Mouse (Mus musculus) MEL (cell line): ENCODE data around the gene Mettl17. TPM values are rescaled to one million over a fixed set of nuclear protein-coding genes. Genes with fewer than 3 reads are reported as not detected.
A peak's percentile ranks its signal among the peaks of the same experiment; 100 is the strongest.

Source experiments
- DNase-seq: peaks from one replicate; pipeline ENCODE4 v3.0.0; 2011; ENCODE audit warnings: low read depth, low spot score
- H3K27ac ChIP-seq: 2 replicates; pipeline ENCODE4 v1.5.1; 2012; ENCODE audit warnings: low read depth, mild to moderate bottlenecking, control low read depth, low read length, moderate library complexity; ENCODE audit not compliant: control insufficient read depth
- H3K27me3 ChIP-seq, 2 experiments: fragments of 150-350 bp in 1 of 2; sonication (generic) in 1 of 2; 2 replicates each; pipeline ENCODE4 v1.6.1; 2012; ENCODE audit warnings: low read length in 2 of 2, mild to moderate bottlenecking in 2 of 2, improper control_type of control experiment in 1 of 2, moderate library complexity in 1 of 2; ENCODE audit not compliant: insufficient read depth in 2 of 2, control insufficient read depth in 1 of 2
- H3K36me3 ChIP-seq, 2 experiments: 2 replicates each; pipeline ENCODE4 v1.6.1; 2012 to 2014; ENCODE audit warnings: low read length in 2 of 2, improper control_type of control experiment in 1 of 2, inconsistent platforms in 1 of 2, mild to moderate bottlenecking in 1 of 2; ENCODE audit not compliant: insufficient read depth in 2 of 2, control insufficient read depth in 1 of 2
- H3K4me1 ChIP-seq, 2 experiments: fragments of 150-350 bp in 1 of 2; sonication (generic) in 1 of 2; 2 replicates each; pipeline ENCODE4 v1.6.1; 2012; ENCODE audit warnings: low read length in 2 of 2, improper control_type of control experiment in 1 of 2, mild to moderate bottlenecking in 1 of 2; ENCODE audit not compliant: insufficient read depth in 2 of 2, control insufficient read depth in 1 of 2
- H3K4me3 ChIP-seq, 2 experiments: fragments of 150-350 bp in 1 of 2; sonication (generic) in 1 of 2; 2 replicates each; pipeline ENCODE4 v1.5.1; 2012; ENCODE audit warnings: low read depth in 2 of 2, low read length in 2 of 2, mild to moderate bottlenecking in 2 of 2, moderate library complexity in 2 of 2, control low read depth in 1 of 2, improper control_type of control experiment in 1 of 2; ENCODE audit not compliant: control insufficient read depth in 1 of 2, insufficient read depth in 1 of 2
- H3K79me2 ChIP-seq: 2 replicates; pipeline ENCODE4 v1.6.1; 2012; ENCODE audit warnings: mild to moderate bottlenecking, low read length, moderate library complexity; ENCODE audit not compliant: control insufficient read depth, poor library complexity, insufficient read depth
- H3K9ac ChIP-seq: 2 replicates; pipeline ENCODE4 v1.6.1; 2012; ENCODE audit warnings: low read depth, mild to moderate bottlenecking, control low read depth, low read length, moderate library complexity; ENCODE audit not compliant: control insufficient read depth, poor library complexity, severe bottlenecking
- H3K9me3 ChIP-seq: fragments of 150-350 bp; sonication (generic); replicated peaks from 2 replicates; pipeline ENCODE4 v1.6.1; 2012; ENCODE audit warnings: mild to moderate bottlenecking, low read length, improper control_type of control experiment, moderate library complexity; ENCODE audit not compliant: insufficient read depth
- CHD2 ChIP-seq: IDR thresholded peaks from 2 replicates; pipeline ENCODE4 v1.6.1; 2011; ENCODE audit warnings: low read length, improper control_type of control experiment
- CTCF ChIP-seq, 3 experiments: IDR thresholded peaks in 2 of 3; conservative IDR thresholded peaks in 1 of 3; 2 replicates each; pipeline ENCODE4 v1.5.1; 2011 to 2012; ENCODE audit warnings: low read length in 3 of 3, low read depth in 2 of 3, mild to moderate bottlenecking in 2 of 3, improper control_type of control experiment in 1 of 3, inconsistent platforms in 1 of 3, mixed read lengths in 1 of 3, moderate library complexity in 1 of 3; ENCODE audit not compliant: control insufficient read depth in 1 of 3, insufficient read depth in 1 of 3, poor library complexity in 1 of 3, severe bottlenecking in 1 of 3
- E2F4 ChIP-seq: IDR thresholded peaks from 2 replicates; pipeline ENCODE4 v1.6.1; 2011; ENCODE audit warnings: low read depth, low read length, improper control_type of control experiment, borderline replicate concordance
- ETS1 ChIP-seq: IDR thresholded peaks from 2 replicates; pipeline ENCODE4 v1.6.1; 2012; ENCODE audit warnings: low read depth, mild to moderate bottlenecking, inconsistent platforms, low read length, improper control_type of control experiment, moderate library complexity
- GABPA ChIP-seq: IDR thresholded peaks from 2 replicates; pipeline ENCODE4 v1.6.1; 2012; ENCODE audit warnings: low read depth, mild to moderate bottlenecking, inconsistent platforms, low read length, improper control_type of control experiment, moderate library complexity
- GATA1 ChIP-seq: IDR thresholded peaks from 2 replicates; pipeline ENCODE4 v1.6.1; 2011; ENCODE audit warnings: low read depth, low read length, improper control_type of control experiment
- HCFC1 ChIP-seq: IDR thresholded peaks from 2 replicates; pipeline ENCODE4 v1.6.1; 2012; ENCODE audit warnings: low read depth, mild to moderate bottlenecking, inconsistent platforms, low read length, improper control_type of control experiment, moderate library complexity
- MAFK ChIP-seq: IDR thresholded peaks from 2 replicates; pipeline ENCODE4 v1.6.1; 2011; ENCODE audit warnings: low read depth, mild to moderate bottlenecking, low read length, improper control_type of control experiment, borderline replicate concordance
- MAZ ChIP-seq: IDR thresholded peaks from 2 replicates; pipeline ENCODE4 v1.6.1; 2012; ENCODE audit warnings: low read depth, mild to moderate bottlenecking, inconsistent platforms, low read length, improper control_type of control experiment
- MXI1 ChIP-seq: IDR thresholded peaks from 2 replicates; pipeline ENCODE4 v1.6.1; 2011; ENCODE audit warnings: mild to moderate bottlenecking, low read depth, low read length, improper control_type of control experiment
- MYB ChIP-seq: IDR thresholded peaks from 2 replicates; pipeline ENCODE4 v1.6.1; 2011; ENCODE audit warnings: mild to moderate bottlenecking, low read depth, low read length, improper control_type of control experiment
- MYC ChIP-seq: IDR thresholded peaks from 2 replicates; pipeline ENCODE4 v1.6.1; 2011; ENCODE audit warnings: low read depth, mild to moderate bottlenecking, low read length, improper control_type of control experiment, moderate library complexity
- POLR2AphosphoS2 ChIP-seq: IDR thresholded peaks from 2 replicates; pipeline ENCODE4 v1.6.1; 2011; ENCODE audit warnings: low read length, improper control_type of control experiment
- RAD21 ChIP-seq: IDR thresholded peaks from 2 replicates; pipeline ENCODE4 v1.6.1; 2011; ENCODE audit warnings: mild to moderate bottlenecking, low read depth, low read length, improper control_type of control experiment
- SIN3A ChIP-seq: IDR thresholded peaks from 2 replicates; pipeline ENCODE4 v1.6.1; 2012; ENCODE audit warnings: low read length, improper control_type of control experiment, inconsistent platforms
- SMC3 ChIP-seq: IDR thresholded peaks from 2 replicates; pipeline ENCODE4 v1.6.1; 2011; ENCODE audit warnings: low read depth, low read length, improper control_type of control experiment
- TAL1 ChIP-seq: IDR thresholded peaks from 2 replicates; pipeline ENCODE4 v1.6.1; 2012; ENCODE audit warnings: mild to moderate bottlenecking, inconsistent platforms, low read length, moderate library complexity, mixed read lengths
- ZC3H11A ChIP-seq: IDR thresholded peaks from 2 replicates; pipeline ENCODE4 v1.6.1; 2012; ENCODE audit warnings: low read depth, mild to moderate bottlenecking, inconsistent platforms, low read length, improper control_type of control experiment
- ZNF384 ChIP-seq: IDR thresholded peaks from 2 replicates; pipeline ENCODE4 v1.6.1; 2012; ENCODE audit warnings: low read depth, mild to moderate bottlenecking, inconsistent platforms, low read length, improper control_type of control experiment
- polyA plus RNA-seq, 2 experiments: library from polyadenylated mRNA; stranded (reverse) in 1 of 2; unstranded in 1 of 2; fragments of >175 nt in 1 of 2; fragments of >200 nt in 1 of 2; gene quantifications; 2 replicates each; pipeline versions ENCODE4 v1.2.1 to v1.2.4; 2012; ENCODE audit warnings: low replicate concordance in 2 of 2, low read depth in 1 of 2; ENCODE audit not compliant: insufficient read length in 2 of 2, insufficient read depth in 1 of 2, missing spikeins in 1 of 2
- total RNA-seq: library from RNA; depleted of rRNA; stranded (reverse); fragments of 300-350 nt; gene quantifications from 2 replicates; pipeline ENCODE4 v1.2.3, GENCODE M21; 2012

Mettl17 gene
- total and polyA plus RNA-seq, 3 experiments: 28.3 to 54.4 TPM; not detected in 1

DNA sequence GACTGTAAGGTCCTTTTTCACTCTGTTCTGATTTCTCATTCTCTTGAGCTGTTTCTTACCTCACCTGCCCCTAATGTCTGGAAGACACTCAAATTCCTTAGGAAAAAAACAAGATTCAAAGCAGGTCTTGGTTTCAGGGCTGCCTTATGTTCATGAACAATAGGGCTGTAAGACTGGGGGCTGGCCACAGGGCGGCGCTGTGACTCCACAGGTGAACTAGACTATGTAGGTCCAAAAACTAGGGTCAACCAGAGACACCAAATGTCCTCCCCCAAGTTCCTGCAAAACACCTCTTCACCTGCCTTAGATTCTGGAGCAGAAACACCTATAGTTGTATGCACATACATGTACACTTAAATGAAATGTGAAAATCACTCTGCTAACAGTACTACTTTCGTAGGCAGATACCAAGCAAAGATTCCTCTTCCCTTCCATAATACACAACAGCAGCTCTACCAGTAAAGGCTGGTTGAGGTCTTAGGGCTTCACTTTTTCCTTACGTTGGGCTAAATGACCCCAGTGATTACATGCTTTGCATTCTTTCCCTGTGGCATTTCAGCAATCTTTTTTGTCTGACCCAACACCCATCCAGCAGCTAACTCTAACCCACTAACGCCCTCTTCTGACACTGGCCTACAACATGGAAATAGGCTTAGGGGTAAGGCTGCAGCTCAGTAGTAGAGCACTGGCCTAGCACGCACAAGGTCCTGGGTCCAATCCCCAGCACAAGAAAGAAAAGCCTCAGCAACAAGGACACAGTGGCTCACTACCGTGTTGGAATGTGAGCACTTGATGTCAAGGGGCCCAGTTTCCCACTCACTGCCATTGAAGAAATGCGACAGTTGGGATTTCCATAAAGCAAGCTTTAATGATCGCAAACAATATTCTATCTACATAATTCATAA lies 18.4 kb downstream of the Mettl17 start:
- no peak overlapping the region for H3K9ac ChIP-seq
- no peak for TF ChIP-seq E2F4
- no peak for TF ChIP-seq MAZ
- peak; percentile 86 for TF ChIP-seq RAD21
- TF ChIP-seq ZC3H11A: peak; percentile 77
- TF ChIP-seq SMC3: peak; percentile 75
- peak; percentile 60 to 90 (median 83) for TF ChIP-seq CTCF (IDR thresholded peaks at IDR 0.05 in 2 of 3, conservative IDR thresholded peaks at IDR 0.05 in 1 of 3; ENCODE audit: control insufficient read depth in 1 of 3, insufficient read depth in 1 of 3, low read depth in 2 of 3, low read length in 3 of 3, poor library complexity in 1 of 3, severe bottlenecking in 1 of 3)
- H3K9me3 ChIP-seq: no peaks in the 10 kb centered on the region
- peaks cover 0 to 26% of the 10 kb centered on the region in 2 experiments for H3K4me1 ChIP-seq
- H3K79me2 ChIP-seq: no peaks in the 10 kb centered on the region
- DNase-seq: peak; percentile 71
- no peak overlapping the region for H3K4me3 ChIP-seq
- H3K27ac ChIP-seq: no peak overlapping the region
- peaks cover 0 to 14% of the 10 kb centered on the region in 2 experiments; a peak in 2 of 4 replicates for H3K36me3 ChIP-seq
- H3K27me3 ChIP-seq: no peaks in the 10 kb centered on the region

DNA sequence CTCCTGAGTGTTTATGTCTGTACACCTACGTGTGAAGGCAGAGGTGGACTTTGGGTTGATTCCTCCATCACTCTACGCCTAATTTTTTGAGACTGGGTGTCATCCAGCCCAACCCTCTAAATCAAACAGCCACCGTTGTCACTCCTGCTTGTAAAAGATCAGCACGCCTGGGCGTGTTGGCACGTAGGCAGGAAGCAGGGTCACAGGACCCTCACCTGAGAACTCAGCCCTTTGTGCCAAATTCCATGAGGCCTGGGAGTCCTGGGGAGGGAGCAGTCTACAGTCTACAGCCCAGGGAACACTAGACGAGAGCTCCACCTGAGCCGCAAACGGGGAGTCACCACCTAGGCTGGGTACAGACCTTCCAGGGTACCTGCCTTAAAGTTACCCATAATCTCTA lies 19.1 kb downstream of the Mettl17 start:
- no peak for DNase-seq
- Histone ChIP-seq H3K4me3 (no peak overlapping the region), H3K4me1 (peaks cover 0 to 26% of the 10 kb centered on the region in 2 experiments)

DNA sequence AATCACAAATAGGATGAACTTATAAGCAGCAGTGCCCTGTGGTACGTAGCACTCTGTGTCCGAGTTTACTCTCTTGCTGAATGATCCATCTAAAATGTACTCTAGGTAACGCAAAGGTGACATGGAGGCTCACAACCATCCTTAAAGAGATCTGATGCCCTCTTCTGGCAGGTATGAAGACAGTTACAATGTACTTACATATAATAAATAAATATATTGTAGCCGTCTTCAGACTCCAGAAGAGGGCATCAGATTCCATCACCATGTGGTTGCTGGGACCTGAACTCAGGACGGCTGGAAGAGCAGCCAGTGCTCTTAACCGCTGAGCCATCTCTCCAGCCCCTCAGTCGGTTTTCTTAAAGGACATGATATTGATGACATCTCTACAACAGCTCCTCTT lies 20.1 kb downstream of the Mettl17 start:
- peak; percentile 51 for TF ChIP-seq SMC3
- TF ChIP-seq RAD21: peak; percentile 36
- TF ChIP-seq CTCF (IDR thresholded peaks at IDR 0.05 in 2 of 3, conservative IDR thresholded peaks at IDR 0.05 in 1 of 3; ENCODE audit: control insufficient read depth in 1 of 3, insufficient read depth in 1 of 3, low read depth in 2 of 3, low read length in 3 of 3, poor library complexity in 1 of 3, severe bottlenecking in 1 of 3): peak in 2 of 3 experiments; percentile 18 to 58; a peak in 2 of 6 replicates
- TF ChIP-seq MXI1: no peak
- TF ChIP-seq, all 39 proteins: peak for 3
- Histone ChIP-seq H3K79me2 (no peaks in the 10 kb centered on the region), H3K4me1 (peaks cover 0 to 26% of the 10 kb centered on the region in 2 experiments)

More for the DNA sequence above, 19.1 kb downstream of the Mettl17 start:
- Histone ChIP-seq H3K79me2 (no peaks in the 10 kb centered on the region), H3K27me3 (no peaks in the 10 kb centered on the region), H3K36me3 (peaks cover 0 to 14% of the 10 kb centered on the region in 2 experiments; a peak in 2 of 4 replicates), H3K9me3 (no peaks in the 10 kb centered on the region), H3K9ac (no peak overlapping the region), H3K27ac (no peak overlapping the region)
- TF ChIP-seq CHD2: no peak
- TF ChIP-seq MAFK: no peak
- TF ChIP-seq ZNF384: no peak
- no peak for TF ChIP-seq POLR2AphosphoS2
- TF ChIP-seq GATA1: no peak
- no peak for TF ChIP-seq TAL1
- no peak for TF ChIP-seq SIN3A
- no peak for TF ChIP-seq MYC
- TF ChIP-seq HCFC1: no peak
- TF ChIP-seq ETS1: no peak
- no peak for TF ChIP-seq GABPA
- no peak for TF ChIP-seq MYB

More for the DNA sequence above, 20.1 kb downstream of the Mettl17 start:
- no peaks in the 10 kb centered on the region for H3K27me3 ChIP-seq
- DNase-seq: peak; percentile 72
- no peak overlapping the region for H3K9ac ChIP-seq
- H3K4me3 ChIP-seq: no peak overlapping the region
- no peaks in the 10 kb centered on the region for H3K9me3 ChIP-seq
- no peak overlapping the region for H3K27ac ChIP-seq
- H3K36me3 ChIP-seq: peaks cover 0 to 14% of the 10 kb centered on the region in 2 experiments; a peak in 2 of 4 replicates
